Mouse (Mus musculus) heart, embryonic 11.5 days (tissue): ENCODE measurements around the gene Tcaim. TPM values are rescaled to one million over a fixed set of nuclear protein-coding genes. Genes with fewer than 3 reads are reported as not detected.
A peak's percentile ranks its signal among the peaks of the same experiment; 100 is the strongest.

Source experiments
- ATAC-seq: fragments of 200-750 bp; cut with Nextera tagmentation; replicated peaks from 2 replicates; pipeline ENCODE4 v1.8.0; 2017; ENCODE audit warnings: moderate library complexity; ENCODE audit not compliant: insufficient number of reproducible peaks, low FRiP score, low TSS enrichment
- H3K27ac ChIP-seq: fragments of 300-500 bp; sonication (generic); 2 replicates; pipeline ENCODE4 v1.5.1; 2014; ENCODE audit warnings: mild to moderate bottlenecking, low read depth, low read length
- H3K27me3 ChIP-seq: fragments of 300-500 bp; sonication (generic); 2 replicates; pipeline ENCODE4 v1.6.1; 2014; ENCODE audit warnings: mild to moderate bottlenecking, low read length, mixed read lengths; ENCODE audit not compliant: control insufficient read depth, insufficient read depth
- H3K36me3 ChIP-seq: fragments of 300-500 bp; sonication (generic); 2 replicates; pipeline ENCODE4 v1.6.1; 2014; ENCODE audit warnings: mild to moderate bottlenecking, low read length, moderate library complexity, mixed read lengths; ENCODE audit not compliant: control insufficient read depth, insufficient read depth
- H3K4me1 ChIP-seq: fragments of 300-500 bp; sonication (generic); 2 replicates; pipeline ENCODE4 v1.6.1; 2014; ENCODE audit warnings: low read length; ENCODE audit not compliant: control insufficient read depth, insufficient read depth
- H3K4me2 ChIP-seq: fragments of 300-500 bp; sonication (generic); 2 replicates; pipeline ENCODE4 v1.6.1; 2014; ENCODE audit warnings: mild to moderate bottlenecking, moderate library complexity
- H3K4me3 ChIP-seq: fragments of 300-500 bp; sonication (generic); 2 replicates; pipeline ENCODE4 v1.5.1; 2014; ENCODE audit warnings: low read depth, low read length
- H3K9ac ChIP-seq: fragments of 300-500 bp; sonication (generic); 2 replicates; pipeline ENCODE4 v1.6.1; 2014; ENCODE audit warnings: mild to moderate bottlenecking, low read depth, low read length, moderate library complexity
- H3K9me3 ChIP-seq: fragments of 300-500 bp; sonication (generic); replicated peaks from 2 replicates; pipeline ENCODE4 v1.6.1; 2016; ENCODE audit warnings: low read length; ENCODE audit not compliant: control insufficient read depth
- WGBS: fragments of 180-500 bp; shearing (Covaris S2); extraction: QIAGEN DNeasy Blood & Tissue Kit; methylation state at CpG from one replicate; pipeline ENCODE4 v1.1.7; 2014; ENCODE audit not compliant: insufficient replicate concordance; 5-methylcytosine and 5-hydroxymethylcytosine counted together
- polyA plus RNA-seq: library from polyadenylated mRNA; unstranded; fragments of >200 nt; fragmentation: Nextera tagmentation; extraction: Ambion mirVana; gene quantifications from 2 replicates; pipeline ENCODE4 v1.2.1, GENCODE M21; 2014

Tcaim gene
- polyA plus RNA-seq, 1 experiment from 2014 or later, result 4.4 TPM

DNA sequence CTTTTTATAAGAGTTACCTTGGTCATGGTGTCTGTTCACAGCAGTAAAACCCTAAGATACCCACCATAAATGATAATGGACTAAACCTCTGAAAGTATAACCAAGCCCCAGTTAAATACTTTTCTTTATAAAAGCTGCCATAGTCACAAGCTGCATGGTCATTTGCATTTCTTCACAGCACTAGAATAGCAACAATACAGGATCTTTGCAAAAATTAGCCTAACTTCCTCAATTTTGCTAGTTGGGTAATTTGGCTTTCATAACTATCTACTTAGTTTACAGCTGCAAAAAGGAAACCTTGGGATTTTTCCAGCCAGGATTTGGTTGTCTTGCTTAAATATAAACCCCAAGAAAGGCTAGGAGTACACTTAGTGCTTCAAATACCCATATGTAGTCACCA, 55.4 kb downstream of the Tcaim start:
- peaks cover 16% of the 10 kb centered on the region for H3K4me1 ChIP-seq

DNA sequence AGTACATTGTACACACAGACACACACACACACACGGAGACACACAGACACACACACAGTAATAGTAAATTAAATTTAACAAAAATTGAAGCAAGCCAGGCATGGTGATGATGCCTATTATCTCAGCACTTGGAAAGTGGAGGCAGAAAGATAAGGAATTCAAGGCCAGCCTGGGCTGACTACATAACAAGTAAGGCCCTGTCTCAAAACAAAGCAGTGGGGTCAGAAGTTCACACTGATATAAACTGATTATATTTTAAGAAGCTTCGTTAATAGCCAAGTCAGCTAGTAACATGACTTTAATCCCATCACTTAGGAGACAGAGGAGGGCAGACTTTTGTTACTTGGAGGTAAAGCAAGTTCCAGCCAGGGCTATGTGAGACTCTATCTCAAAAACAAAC, 58.4 kb downstream of the Tcaim start:
- no peak overlapping the region for H3K4me3 ChIP-seq
- no peak overlapping the region for H3K9ac ChIP-seq
- WGBS, result 26% methylated on average over 2 of the region's 2 CpGs
- no peaks in the 10 kb centered on the region for H3K27me3 ChIP-seq
- H3K36me3 ChIP-seq, result peaks cover 37% of the 10 kb centered on the region
- 0 out of 2 replicates have a peak overlapping the region, but pooled peaks have one; percentile 16 for H3K4me2 ChIP-seq
- H3K9me3 ChIP-seq, result peaks cover 8% of the 10 kb centered on the region
- no peak for ATAC-seq
- H3K27ac ChIP-seq, result no peak overlapping the region
- H3K4me1 ChIP-seq, result peaks cover 16% of the 10 kb centered on the region

More for the DNA sequence above, 55.4 kb downstream of the Tcaim start:
- Histone ChIP-seq H3K27ac (no peak overlapping the region), H3K9ac (no peak overlapping the region), H3K9me3 (peaks cover 13% of the 10 kb centered on the region), H3K4me2 (no peak overlapping the region), H3K4me3 (no peak overlapping the region), H3K27me3 (no peaks in the 10 kb centered on the region), H3K36me3 (peaks cover 63% of the 10 kb centered on the region)
- no peak for ATAC-seq

DNA sequence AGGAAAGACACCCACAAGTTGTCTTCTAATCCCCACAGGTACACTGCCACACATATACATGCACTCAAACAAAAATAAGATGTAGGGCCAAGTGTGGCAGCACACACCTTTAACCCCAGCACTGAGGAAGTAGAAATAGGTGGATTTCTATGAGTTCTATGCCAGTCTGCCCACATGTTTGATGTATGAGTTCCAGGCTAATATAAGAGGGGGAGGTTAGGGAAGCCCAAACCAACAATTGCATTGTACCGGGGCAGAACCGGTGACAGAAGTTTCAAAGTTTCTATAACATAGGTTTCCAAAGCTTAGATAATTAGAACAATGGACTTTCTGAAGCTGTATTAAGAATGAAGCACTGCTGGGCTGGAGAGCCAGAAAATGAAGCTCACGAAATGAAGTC, 59.5 kb downstream of the Tcaim start:
- Histone ChIP-seq H3K4me1 (peaks cover 16% of the 10 kb centered on the region), H3K36me3 (peaks cover 26% of the 10 kb centered on the region), H3K4me3 (peak overlapping the region; percentile 72), H3K9ac (peak overlapping the region; percentile 90), H3K27ac (no peak overlapping the region), H3K4me2 (peak overlapping the region; percentile 82), H3K27me3 (no peaks in the 10 kb centered on the region), H3K9me3 (peaks cover 3% of the 10 kb centered on the region)
- WGBS, result 54% methylated on average over 3 of the region's 3 CpGs
- ATAC-seq, result no peak

DNA sequence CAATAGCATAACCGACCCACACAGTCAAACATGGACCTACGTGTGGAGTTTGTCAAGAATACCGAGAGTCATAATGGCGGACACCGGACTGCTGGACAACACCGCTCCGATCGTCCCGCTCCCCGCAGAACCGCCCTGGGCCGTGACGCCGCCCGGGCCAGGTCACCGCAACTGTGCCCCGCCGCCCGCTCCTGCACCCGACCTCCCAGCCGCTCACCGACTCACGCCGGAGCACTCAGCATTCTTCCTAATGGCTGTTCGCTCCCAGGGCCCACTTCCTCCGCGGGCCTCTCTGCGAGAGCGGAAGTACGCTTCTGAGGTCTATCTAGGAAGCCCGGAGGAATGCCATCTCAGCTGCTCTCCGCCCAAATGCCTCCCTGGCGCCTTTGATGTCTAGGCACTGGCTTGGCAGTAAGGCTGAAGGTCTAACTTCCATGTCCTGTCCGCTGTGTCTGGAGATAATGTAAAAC, 60.4 kb downstream of the Tcaim start, which contains the start of gene Zfp445:
Gene Zfp445, minus strand, starts transcription at position 310 of the 470 bp plus-strand sequence.
- 1% methylated on average over 34 of the region's 34 CpGs for WGBS

DNA sequence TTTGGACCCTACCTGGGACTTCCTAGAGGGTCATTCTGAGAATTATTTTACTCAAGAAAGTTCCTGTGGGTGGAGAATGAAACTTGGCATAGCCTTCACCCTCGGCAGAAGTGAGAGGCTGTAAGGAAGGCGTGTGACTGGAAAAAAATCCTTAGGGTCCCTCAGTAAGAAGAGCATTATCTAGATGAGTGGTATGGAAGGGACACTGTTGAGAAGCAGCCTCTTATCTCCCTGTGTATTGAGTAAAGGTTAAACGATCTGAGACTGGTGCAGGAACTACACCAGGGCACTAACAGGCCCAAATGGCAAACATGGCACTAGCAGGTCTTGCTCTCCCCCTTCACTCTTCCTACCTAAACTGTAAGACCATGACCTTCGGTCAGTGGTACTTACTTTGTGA, 60.9 kb downstream of the Tcaim start:
- Histone ChIP-seq H3K27ac (no peak overlapping the region), H3K4me1 (peaks cover 16% of the 10 kb centered on the region), H3K4me2 (peak overlapping the region; percentile 82), H3K4me3 (peak overlapping the region; percentile 72), H3K27me3 (no peaks in the 10 kb centered on the region), H3K36me3 (peaks cover 13% of the 10 kb centered on the region), H3K9me3 (no peaks in the 10 kb centered on the region), H3K9ac (peak overlapping the region; percentile 90)
- 81% methylated on average over 4 of the region's 4 CpGs for WGBS
- ATAC-seq, result no peak

More for the DNA sequence above, 60.4 kb downstream of the Tcaim start, which contains the start of gene Zfp445:
- H3K4me3 ChIP-seq, result peak within 1 kb of the TSS; percentile 72
- peak within 1 kb of the TSS; percentile 60 for H3K27ac ChIP-seq
- H3K27me3 ChIP-seq, result no peaks in the 10 kb centered on the region
- peak within 1 kb of the TSS; percentile 82 for H3K4me2 ChIP-seq
- peak within 1 kb of the TSS; percentile 90 for H3K9ac ChIP-seq
- ATAC-seq, result peak; percentile 87
- peaks cover 3% of the 10 kb centered on the region; the same call in 1 of the 2 replicates for H3K9me3 ChIP-seq
- peaks cover 16% of the 10 kb centered on the region for H3K4me1 ChIP-seq
- H3K36me3 ChIP-seq, result peaks cover 17% of the 10 kb centered on the region

DNA sequence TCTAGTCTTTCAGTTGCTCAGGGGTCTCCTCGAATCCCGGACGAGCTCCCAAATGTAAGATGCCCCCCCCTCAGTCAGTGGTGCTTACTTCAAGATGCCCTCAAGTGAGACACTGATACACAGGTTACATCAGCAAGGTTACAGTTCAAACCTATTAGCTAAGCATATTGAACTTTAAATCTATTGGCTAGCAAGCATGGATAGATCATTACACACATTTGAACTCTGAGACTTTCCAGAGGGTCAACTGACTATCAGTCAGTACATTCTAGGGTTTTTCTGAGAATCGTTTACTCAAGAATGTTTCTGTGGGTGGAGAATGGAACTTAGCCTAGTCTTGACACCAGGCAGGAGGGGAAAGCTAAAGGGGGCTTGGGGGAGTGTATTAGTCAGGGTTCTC, 67.3 kb downstream of the Tcaim start:
- no peaks in the 10 kb centered on the region for H3K4me1 ChIP-seq
- no peaks in the 10 kb centered on the region for H3K36me3 ChIP-seq
- 82% methylated on average over 4 of the region's 4 CpGs for WGBS
- no peak overlapping the region for H3K27ac ChIP-seq
- no peak overlapping the region for H3K4me2 ChIP-seq
- no peak overlapping the region for H3K4me3 ChIP-seq
- no peaks in the 10 kb centered on the region for H3K27me3 ChIP-seq
- ATAC-seq, result no peak
- H3K9me3 ChIP-seq, result no peaks in the 10 kb centered on the region
- H3K9ac ChIP-seq, result no peak overlapping the region

DNA sequence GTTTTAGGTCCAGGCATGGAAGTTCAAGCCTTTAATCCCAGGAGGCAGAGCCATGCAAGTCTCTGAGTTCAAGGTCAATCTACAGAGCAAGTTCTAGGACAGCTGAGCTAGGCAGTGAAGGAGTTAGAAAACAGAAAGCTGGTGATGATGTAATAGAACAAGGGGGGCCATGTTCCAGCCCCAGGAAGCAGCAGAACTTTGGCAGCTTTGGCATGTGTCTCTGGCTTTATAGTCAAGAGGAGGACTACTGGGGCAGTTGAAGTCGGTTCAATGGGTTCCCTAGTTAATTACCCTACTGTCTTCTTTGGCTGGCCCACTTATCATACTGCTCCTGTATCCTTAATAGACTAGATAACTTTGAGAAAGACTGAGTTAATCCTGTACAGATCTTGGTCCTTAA, 69.3 kb downstream of the Tcaim start:
- Histone ChIP-seq H3K27me3 (no peaks in the 10 kb centered on the region), H3K9ac (no peak overlapping the region), H3K27ac (no peak overlapping the region), H3K36me3 (no peaks in the 10 kb centered on the region), H3K4me1 (no peaks in the 10 kb centered on the region), H3K4me2 (no peak overlapping the region), H3K9me3 (no peaks in the 10 kb centered on the region), H3K4me3 (no peak overlapping the region)
- WGBS, result 82% methylated on average over 1 of the region's 1 CpGs
- ATAC-seq, result no peak

DNA sequence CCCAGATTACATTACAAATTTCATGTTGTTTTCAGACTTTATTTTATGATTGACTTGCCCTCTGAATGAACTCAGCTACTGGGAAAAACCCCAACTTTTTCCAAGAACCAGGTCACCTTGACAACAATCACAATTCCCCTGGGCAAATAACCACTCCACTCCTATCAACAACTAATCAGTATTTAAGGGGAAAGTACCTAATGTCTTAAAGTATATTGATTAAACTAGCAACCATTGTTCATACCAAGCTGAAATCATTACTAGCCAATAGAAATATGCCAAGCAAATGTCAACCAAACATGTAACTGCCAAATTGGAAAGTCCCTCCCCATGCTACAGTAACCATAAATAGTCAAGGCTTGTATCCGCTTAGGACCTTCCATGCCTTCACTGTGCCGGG, 69.8 kb downstream of the Tcaim start:
- no peaks in the 10 kb centered on the region for H3K27me3 ChIP-seq
- no peaks in the 10 kb centered on the region for H3K9me3 ChIP-seq
- H3K4me2 ChIP-seq, result no peak overlapping the region
- no peaks in the 10 kb centered on the region for H3K4me1 ChIP-seq
- H3K36me3 ChIP-seq, result no peaks in the 10 kb centered on the region
- WGBS, result 75% methylated on average over 2 of the region's 2 CpGs
- H3K27ac ChIP-seq, result no peak overlapping the region
- no peak overlapping the region for H3K4me3 ChIP-seq
- H3K9ac ChIP-seq, result no peak overlapping the region
- no peak for ATAC-seq

DNA sequence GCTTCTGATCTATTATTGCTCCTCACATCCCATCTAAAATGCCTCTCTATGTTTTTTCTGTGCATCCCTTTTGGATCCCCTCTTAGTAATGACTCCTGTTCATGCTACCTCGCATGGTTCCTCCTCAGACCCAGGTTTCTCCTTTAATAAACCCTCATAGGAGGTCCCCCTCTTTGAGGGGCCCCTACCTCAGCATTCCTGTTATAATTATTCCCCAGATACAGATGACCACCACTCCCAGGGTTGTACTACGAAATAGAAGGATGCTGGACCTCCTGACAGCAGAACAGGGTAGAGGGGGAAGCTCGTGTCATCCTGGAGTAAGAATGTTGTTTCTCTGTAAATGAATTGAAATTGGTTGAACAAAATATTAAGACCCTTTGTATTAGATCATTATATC, 80.0 kb downstream of the Tcaim start, which contains the start of gene Zkscan7:
Gene Zkscan7, plus strand, starts transcription at position 301 of the 400 bp plus-strand sequence.
- H3K27ac ChIP-seq, result no peak within 1 kb of the TSS
- peak within 1 kb of the TSS; percentile 91 for H3K4me2 ChIP-seq
- WGBS, result 77% methylated on average over 3 of the region's 3 CpGs
- no peaks in the 10 kb centered on the region for H3K4me1 ChIP-seq
- H3K27me3 ChIP-seq, result no peaks in the 10 kb centered on the region
- no peak for ATAC-seq
- no peaks in the 10 kb centered on the region for H3K36me3 ChIP-seq
- H3K9ac ChIP-seq, result peak within 1 kb of the TSS; percentile 90; the same call in 1 of the 2 replicates
- H3K4me3 ChIP-seq, result peak within 1 kb of the TSS; percentile 77
- H3K9me3 ChIP-seq, result no peaks in the 10 kb centered on the region; the same call in 1 of the 2 replicates
